Mouse (Mus musculus): ENCODE data around the gene Gm17359.
"Not testable (repeated sequence)": the region's sequence is repeated elsewhere in the genome, so short reads cannot be mapped to it uniquely, and the experiment has no call there.

Gm17359 gene

GRCm38 (mm10) chr3:79416944-79417680 is 80.7 kb downstream of the Gm17359 start:
- no peak for DNase-seq

DNA sequence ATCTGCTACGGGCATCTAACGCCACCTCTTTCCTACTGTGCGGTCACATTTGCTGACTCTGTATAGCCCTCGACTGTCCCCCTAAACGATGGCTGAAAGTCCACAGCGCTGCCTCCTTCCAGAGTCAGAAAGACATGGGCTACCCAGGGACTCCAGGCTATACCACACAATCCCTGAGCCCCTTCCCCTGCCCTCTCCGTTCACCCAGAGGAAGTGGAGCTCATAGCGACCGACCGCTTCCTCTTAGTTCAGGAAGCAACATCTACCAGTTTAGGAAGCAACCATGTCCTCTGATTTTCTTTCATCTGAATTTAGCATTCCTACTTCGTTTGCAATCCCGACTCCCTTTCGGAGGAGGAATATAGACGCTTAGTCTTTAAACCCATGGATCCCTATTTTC is 82.5 kb downstream of the Gm17359 start:
- DNase-seq: no peak

GRCm38 (mm10) chr3:79425441-79425840 is 89.0 kb downstream of the Gm17359 start:
- DNase-seq: no peak

DNA sequence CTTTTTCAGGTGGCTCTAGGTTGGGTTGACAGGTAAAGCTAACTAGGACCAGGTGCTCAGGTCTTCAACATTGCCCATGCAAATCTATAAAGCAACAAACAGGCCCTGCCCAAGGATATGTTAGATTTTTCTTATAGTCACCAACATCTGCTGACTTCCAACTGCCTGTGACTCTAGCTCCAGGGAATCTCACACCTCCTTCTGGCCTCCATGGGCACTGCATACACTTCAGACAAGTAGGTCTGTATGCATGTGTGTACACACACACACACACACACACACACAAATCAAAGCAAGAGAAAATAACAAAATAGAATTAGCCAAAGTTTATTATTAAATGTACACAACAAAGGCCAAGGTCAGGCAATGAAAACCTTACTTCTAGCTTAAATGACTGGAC is 97.1 kb downstream of the Gm17359 start:
- no peak for DNase-seq

DNA sequence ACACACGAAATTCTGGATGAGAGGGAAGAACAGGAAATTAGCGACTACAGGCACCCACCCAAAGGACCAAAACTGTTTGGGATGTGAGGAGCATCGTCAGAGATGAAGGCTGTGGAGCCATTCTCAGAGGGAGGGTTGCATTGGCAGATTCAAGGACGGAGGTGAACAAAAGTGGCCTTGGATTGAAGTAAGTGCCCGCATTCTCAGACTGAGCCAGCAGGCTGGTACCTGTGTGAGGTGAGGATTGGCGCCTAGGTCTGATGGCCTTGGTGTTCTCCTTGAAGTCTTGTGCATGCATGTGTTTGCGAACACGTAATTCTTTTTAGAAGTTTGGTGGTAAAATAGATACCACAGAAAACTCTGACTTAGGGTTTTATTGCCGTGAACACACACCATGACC is 98.0 kb downstream of the Gm17359 start:
- DNase-seq: no peak

- no peak for DNase-seq
Measured at GRCm38 (mm10) chr3:79434985-79435384, 98.5 kb downstream of the Gm17359 start.

GRCm38 (mm10) chr3:79436186-79436585 is 99.7 kb downstream of the Gm17359 start:
- no peak for DNase-seq

- no peak for DNase-seq
Measured at GRCm38 (mm10) chr3:79438276-79438675, 101.8 kb downstream of the Gm17359 start.

- peak; percentile 90 for DNase-seq
Measured at GRCm38 (mm10) chr3:79440976-79441491, 104.6 kb downstream of the Gm17359 start.

DNA sequence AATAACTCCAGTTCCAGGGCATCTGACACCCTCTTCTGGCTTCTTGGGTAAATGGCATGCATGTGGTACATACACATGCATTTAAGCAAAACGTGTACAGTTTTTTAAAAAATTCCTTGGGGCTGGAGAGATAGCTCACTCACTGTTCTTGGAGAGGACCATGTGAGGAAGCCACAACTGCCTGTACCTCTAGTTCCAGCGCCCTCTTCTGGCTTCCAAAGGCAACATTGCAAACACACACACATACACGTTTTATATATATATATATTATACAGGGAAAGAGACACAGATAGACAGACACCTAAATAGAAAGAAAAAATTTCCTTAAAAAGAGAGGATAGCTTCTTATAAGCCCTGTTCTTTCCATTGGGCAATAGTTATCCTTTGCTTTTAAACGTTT is 107.4 kb downstream of the Gm17359 start:
- no peak for DNase-seq

GRCm38 (mm10) chr3:79445041-79445440 is 108.6 kb downstream of the Gm17359 start:
- no peak for DNase-seq

DNA sequence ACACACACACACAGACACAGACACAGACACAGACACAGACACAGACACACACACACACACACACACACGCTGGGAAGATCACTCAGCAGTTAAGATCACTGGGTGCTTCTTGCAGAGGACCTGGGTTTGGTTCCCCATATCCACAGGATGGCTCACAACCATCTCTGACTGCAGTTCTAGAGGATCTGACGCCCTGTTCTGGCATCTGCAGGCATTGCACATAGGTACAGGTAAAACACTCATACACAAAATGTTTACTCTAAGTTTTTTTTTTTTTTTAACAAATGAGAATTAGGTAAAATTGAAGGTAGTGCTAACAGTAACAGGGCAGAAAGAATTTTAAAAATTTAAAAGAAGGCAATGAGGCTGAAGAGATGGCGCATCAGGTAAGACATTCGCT is 109.7 kb downstream of the Gm17359 start:
- DNase-seq: no peak

- not testable (repeated sequence) for DNase-seq
Measured at GRCm38 (mm10) chr3:79446648-79447047, 110.2 kb downstream of the Gm17359 start.

DNA sequence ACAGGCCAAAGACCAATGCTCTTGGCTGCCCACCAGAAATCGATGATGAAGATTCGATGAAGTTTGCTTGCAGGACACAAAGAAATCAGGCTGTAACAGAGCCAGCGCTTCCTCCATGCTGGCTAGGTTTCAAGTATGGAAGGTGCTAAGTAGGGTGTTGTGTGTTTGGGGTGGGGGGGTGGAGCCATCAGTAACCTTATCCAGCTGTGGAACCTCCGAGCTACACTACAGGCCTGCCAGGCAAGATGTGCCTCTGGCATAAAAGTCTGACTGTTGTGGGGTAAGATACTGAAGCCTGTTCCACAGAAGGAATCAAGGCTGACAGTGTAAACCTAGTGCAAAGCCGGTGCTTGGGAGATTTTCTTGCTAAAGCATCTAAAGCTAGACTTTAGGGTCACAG is 112.0 kb downstream of the Gm17359 start:
- DNase-seq: no peak

DNA sequence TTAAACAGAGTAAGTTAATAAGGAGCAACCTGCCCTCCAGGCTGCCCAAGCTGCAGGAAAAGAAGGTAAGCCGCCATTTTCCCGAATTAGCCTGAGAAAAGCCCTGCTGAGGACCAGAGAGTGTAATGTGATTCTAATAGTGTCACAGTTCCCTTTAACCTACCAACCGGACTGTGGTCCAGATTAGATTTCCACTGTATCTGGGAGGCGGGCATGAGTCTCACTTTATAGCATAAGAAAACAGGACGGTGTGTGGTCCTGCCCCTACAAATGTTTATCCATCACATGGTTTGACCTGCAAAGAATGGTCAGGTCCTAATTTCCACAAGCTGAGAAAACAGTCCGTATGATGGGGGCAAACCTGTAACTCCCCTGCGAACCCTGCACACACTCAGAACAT is 112.9 kb downstream of the Gm17359 start:
- DNase-seq: no peak

GRCm38 (mm10) chr3:79452696-79453263 is 116.3 kb downstream of the Gm17359 start:
- no peak for DNase-seq

DNA sequence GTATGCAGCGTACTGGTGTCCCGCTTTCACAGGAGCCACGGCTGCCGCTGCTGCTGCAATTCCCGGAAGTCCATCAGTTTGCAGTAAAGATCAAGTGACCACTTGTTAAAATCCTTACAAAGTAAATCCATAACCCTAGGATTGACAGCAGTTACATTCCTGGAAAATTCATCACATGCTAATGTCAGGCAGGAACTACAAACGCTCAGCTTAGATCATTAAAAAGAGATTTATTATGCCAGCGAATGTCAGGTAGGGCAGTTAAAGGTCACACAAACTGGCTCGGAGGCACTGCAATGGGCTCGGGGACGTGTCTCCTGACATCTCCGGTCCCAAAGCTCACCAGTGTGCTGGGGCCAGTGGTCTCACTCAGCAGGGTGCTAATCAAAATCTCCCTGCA is 119.3 kb downstream of the Gm17359 start:
- no peak for DNase-seq

GRCm38 (mm10) chr3:79458651-79459275 is 122.3 kb downstream of the Gm17359 start:
- no peak for DNase-seq

DNA sequence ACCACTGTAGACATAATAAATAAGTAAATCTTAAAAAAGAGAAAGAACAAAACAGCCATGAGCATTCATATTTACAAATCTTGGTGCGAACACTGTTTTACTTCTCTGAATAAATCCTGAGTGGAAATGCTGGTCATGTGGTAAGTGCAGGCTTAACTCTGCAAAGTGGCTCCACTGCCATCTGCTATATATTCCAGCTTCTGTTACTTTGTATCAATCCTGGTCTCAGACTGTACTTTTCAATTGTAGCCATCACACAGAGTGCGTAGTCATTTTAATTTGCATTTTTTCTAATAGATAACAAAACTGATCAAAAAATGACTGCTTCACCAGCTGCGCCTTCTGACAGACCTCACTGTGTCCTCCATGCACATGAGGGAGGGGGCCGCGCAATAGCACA is 133.0 kb downstream of the Gm17359 start:
- DNase-seq: no peak

DNA sequence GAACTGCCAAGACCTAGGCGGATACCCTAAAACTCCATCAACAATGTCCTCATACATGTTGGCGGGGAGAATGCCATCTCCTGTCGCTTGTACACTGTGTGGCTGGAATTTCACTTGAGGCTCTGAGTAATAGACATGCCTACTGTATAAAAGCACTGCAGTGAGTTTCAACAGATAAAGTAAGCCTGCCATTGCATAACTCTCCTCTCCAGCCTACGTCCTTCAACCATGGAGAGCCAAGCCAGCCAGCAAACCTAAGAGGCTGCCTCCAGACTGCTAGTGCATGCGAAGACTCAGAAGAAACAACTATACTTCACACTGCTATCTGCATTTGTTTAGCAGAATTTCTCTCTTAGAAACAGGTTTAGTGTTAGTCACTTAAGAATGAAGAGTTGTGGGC is 135.9 kb downstream of the Gm17359 start:
- DNase-seq: no peak

GRCm38 (mm10) chr3:79474911-79475310 is 138.4 kb downstream of the Gm17359 start:
- peak; percentile 52 for DNase-seq

- DNase-seq: peak; percentile 72
Measured at GRCm38 (mm10) chr3:79475980-79476379, 139.5 kb downstream of the Gm17359 start.

DNA sequence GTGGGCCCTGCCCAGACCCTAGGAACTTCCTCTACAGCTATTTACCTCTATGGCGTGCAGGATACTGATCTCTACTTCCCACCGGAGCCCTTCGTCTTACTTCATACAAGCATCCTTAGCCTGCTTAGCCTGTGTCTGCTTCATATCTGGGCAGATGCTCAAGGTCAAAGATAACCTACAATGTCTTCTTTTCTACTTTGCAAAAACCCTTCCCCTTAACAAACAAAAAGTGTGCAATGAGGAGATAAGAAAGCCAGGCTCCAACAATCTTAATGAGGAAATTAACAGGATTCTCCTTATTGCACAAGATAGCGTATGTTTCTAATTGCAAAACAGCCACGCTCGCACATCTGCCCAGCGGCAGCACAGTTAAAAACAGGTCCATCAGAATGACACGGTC is 141.9 kb downstream of the Gm17359 start:
- no peak for DNase-seq

DNA sequence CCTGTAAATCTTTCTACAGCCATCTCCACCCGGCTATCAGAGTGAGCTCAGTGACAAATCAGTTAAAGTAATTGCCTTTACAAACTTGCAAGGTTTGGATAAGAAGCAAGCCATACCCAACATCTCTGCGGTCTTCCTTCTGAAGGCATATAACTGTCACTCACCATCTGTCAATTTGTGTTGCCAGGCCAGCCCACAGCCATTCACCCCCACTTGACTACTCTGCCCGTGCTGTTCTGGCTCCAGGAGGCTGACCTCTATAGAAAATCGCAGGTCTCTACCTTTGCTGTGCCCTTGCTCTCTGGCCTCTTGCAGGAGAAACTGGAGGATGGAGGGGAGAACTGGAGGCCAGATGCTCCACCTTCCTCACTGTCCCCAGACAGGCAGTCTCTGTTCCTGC is 142.4 kb downstream of the Gm17359 start:
- peak; percentile 27 for DNase-seq
